Mouse (Mus musculus): Measurements from ENCODE around the gene Ccdc8.

DNA sequence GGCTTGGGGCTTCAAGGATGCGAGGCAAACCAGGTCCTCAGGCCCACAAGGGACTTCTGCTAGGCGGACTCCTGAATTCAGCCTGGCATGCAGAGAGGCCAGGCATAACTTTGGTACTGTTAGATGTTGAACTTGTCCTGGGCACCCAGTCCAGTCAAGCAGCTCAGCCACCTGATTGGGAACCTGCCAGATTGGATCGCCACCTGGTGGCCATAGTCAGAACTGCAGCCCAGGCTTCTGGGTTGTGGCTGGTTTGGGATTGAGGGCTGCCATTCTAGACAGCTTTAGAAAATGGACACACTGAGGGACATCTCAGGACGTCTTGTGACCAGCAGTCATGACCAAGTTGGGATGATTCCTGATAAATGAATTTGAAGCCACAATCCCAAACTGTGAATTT is 7.1 kb downstream of the Ccdc8 start:
- TF ChIP-seq CTCF (conservative IDR thresholded peaks at IDR 0.05; ENCODE audit: low read length) (peak; percentile 100), POU5F1 (IDR thresholded peaks at IDR 0.05; ENCODE audit: borderline replicate concordance, low read length) (no peak)
